Mouse (Mus musculus) cerebral cortex, adult 2 months (tissue): ENCODE results near the gene Sik1.

ENCODE experiments used
- whole genome bisulfite sequencing: fragments of 180-500 bp; shearing (Covaris S2); methylation state at CpG from one replicate; pipeline ENCODE4 v1.1.7; 2018; 5-methylcytosine and 5-hydroxymethylcytosine counted together

Sik1 gene

GRCm38 (mm10) chr17:31856519-31857160 is 1.0 kb upstream of the Sik1 start:
- WGBS: 34% methylated on average over 17 of the region's 17 CpGs

- WGBS: 1% methylated on average over 73 of the region's 73 CpGs
Observed at GRCm38 (mm10) chr17:31854770-31855596, 621 bp downstream of the Sik1 start.

- 58% methylated on average over 17 of the region's 17 CpGs for WGBS
Observed at GRCm38 (mm10) chr17:31853448-31854188, 2.0 kb downstream of the Sik1 start.

GRCm38 (mm10) chr17:31852782-31853447 is 2.7 kb downstream of the Sik1 start:
- WGBS: 63% methylated on average over 12 of the region's 12 CpGs

- WGBS: 90% methylated on average over 6 of the region's 6 CpGs
Observed at GRCm38 (mm10) chr17:31851816-31852476, 3.7 kb downstream of the Sik1 start.

GRCm38 (mm10) chr17:31850457-31850980 is 5.1 kb downstream of the Sik1 start:
- WGBS: 92% methylated on average over 17 of the region's 17 CpGs

GRCm38 (mm10) chr17:31846970-31847369 is 8.6 kb downstream of the Sik1 start:
- 92% methylated on average over 13 of the region's 13 CpGs for WGBS

GRCm38 (mm10) chr17:31846352-31846751 is 9.3 kb downstream of the Sik1 start:
- WGBS: 83% methylated on average over 9 of the region's 9 CpGs

GRCm38 (mm10) chr17:31843891-31844290 is 11.7 kb downstream of the Sik1 start:
- 76% methylated on average over 1 of the region's 1 CpGs for WGBS

- WGBS: 90% methylated on average over 12 of the region's 12 CpGs
Observed at GRCm38 (mm10) chr17:31842930-31843822, 12.4 kb downstream of the Sik1 start.

- WGBS: 66% methylated on average over 18 of the region's 18 CpGs
Observed at GRCm38 (mm10) chr17:31841842-31842611, 13.6 kb downstream of the Sik1 start.

- 91% methylated on average over 3 of the region's 3 CpGs for WGBS
Observed at GRCm38 (mm10) chr17:31841453-31841841, 14.2 kb downstream of the Sik1 start.

GRCm38 (mm10) chr17:31840423-31841003 is 15.1 kb downstream of the Sik1 start:
- 67% methylated on average over 6 of the region's 6 CpGs for WGBS

- WGBS: 33% methylated on average over 7 of the region's 7 CpGs
Observed at GRCm38 (mm10) chr17:31836772-31837171, 18.8 kb downstream of the Sik1 start.

GRCm38 (mm10) chr17:31836264-31836607 is 19.4 kb downstream of the Sik1 start:
- WGBS: 86% methylated on average over 2 of the region's 2 CpGs

- WGBS: 90% methylated on average over 11 of the region's 11 CpGs
Observed at GRCm38 (mm10) chr17:31835528-31836263, 19.9 kb downstream of the Sik1 start.

GRCm38 (mm10) chr17:31834320-31835065 is 21.1 kb downstream of the Sik1 start:
- 73% methylated on average over 6 of the region's 6 CpGs for WGBS

- 68% methylated on average over 7 of the region's 7 CpGs for WGBS
Observed at GRCm38 (mm10) chr17:31833752-31834151, 21.9 kb downstream of the Sik1 start.
